Comparison of ENCODE assay signal across 1 mouse cellular context in genomic region chr9:64766136-64766535, GRCm38 (mm10).
TF ChIP-seq lines count a peak whose summit lies in the region.

No protein-coding gene starts in this region.

TF ChIP-seq in MEL, 35 proteins besides CTCF, POLR2A, EP300 and RAD21 (continued from another document):
- TF ChIP-seq NELFE (IDR thresholded peaks at IDR 0.05; ENCODE audit: low read depth, low read length), result no peak
- TF ChIP-seq ELF1 (IDR thresholded peaks at IDR 0.05; ENCODE audit: low read depth, low read length), result no peak
- TF ChIP-seq POLR2AphosphoS5 (IDR thresholded peaks at IDR 0.05; ENCODE audit: borderline replicate concordance, low read depth, low read length), result no peak
- TF ChIP-seq MAX (IDR thresholded peaks at IDR 0.05; ENCODE audit: low read length), result no peak
- no peak for TF ChIP-seq POLR2AphosphoS2 (IDR thresholded peaks at IDR 0.05; ENCODE audit: low read length)
